Mouse (Mus musculus): ENCODE measurements around the gene Elk4. TPM values are rescaled to one million over a fixed set of nuclear protein-coding genes. Genes with fewer than 3 reads are reported as not detected.

The Elk4 gene
- polyA plus RNA-seq (2012; rRNA removed) (8.8 and 9.1 TPM in 2 replicates), polyA plus RNA-seq (2014; fragmentation: Nextera tagmentation; extraction: Ambion mirVana) (8.9 and 12.0 TPM in 2 replicates)

- Histone ChIP-seq H3K27ac (peak within 1 kb of the TSS; percentile 83), H3K9me3 (ENCODE audit: control insufficient read depth, low read length) (no peaks in the 10 kb centered on the region), H3K9ac (replicated peaks) (peak within 1 kb of the TSS; percentile 91), H3K4me2 (ENCODE audit: low read depth) (peak within 1 kb of the TSS; percentile 86), H3K4me3 (ENCODE audit: insufficient read depth in 1 of 2, low read depth in 2 of 2, low read length in 2 of 2) (peak within 1 kb of the TSS; percentile 80 to 84), H3K4me1 (replicated peaks; ENCODE audit: control insufficient read depth in 2 of 2, insufficient read depth in 2 of 2, low read length in 1 of 2) (peaks cover 10 to 17% of the 10 kb centered on the region in 2 experiments), H3K36me3 (replicated peaks; ENCODE audit: control insufficient read depth, insufficient read depth, low read depth) (no peaks in the 10 kb centered on the region), H3K27me3 (ENCODE audit: control insufficient read depth, insufficient read depth, low read length) (no peaks in the 10 kb centered on the region)
- TF ChIP-seq CTCF (IDR thresholded peaks at IDR 0.05; ENCODE audit: low read depth) = peak; percentile 5; the same call in 1 of the 2 replicates
- TF ChIP-seq EP300 (IDR thresholded peaks at IDR 0.05; ENCODE audit: low read depth) = no peak
- peak; percentile 85 for ATAC-seq (ENCODE audit: insufficient read depth)
- WGBS (ENCODE audit: insufficient replicate concordance) = under 1% methylated on average over 61 of the region's 61 CpGs
- DNase-seq (ENCODE audit: low read depth in 3 of 3, low spot score in 3 of 3) = peak; percentile 71 to 74 (median 71)
Observed at GRCm38 (mm10) chr1:132007282-132007815, at the start of gene Elk4. TSS of gene Elk4 (plus strand) at chr1:132007607.

DNA sequence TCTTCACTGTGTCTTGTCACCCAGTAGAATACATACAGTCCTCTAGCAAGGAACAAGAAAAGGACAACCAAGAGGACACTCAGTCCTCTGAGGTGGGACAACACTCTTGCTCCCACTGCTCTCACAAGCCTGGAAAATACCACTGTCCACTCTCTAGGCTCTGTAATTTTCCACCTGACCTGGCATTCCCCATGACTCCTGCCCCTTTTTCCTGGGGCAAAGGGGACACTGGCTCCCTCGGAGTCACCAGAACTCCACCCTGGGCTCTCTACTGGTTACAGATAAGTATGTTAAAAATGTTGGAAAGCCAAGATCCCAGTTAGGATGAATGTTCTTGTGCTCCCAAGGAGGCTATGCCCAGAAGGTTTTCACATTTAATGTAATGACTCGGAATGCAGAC, 46.4 kb upstream of the Elk4 start:
- 33% methylated on average over 2 of the region's 2 CpGs for WGBS (ENCODE audit: insufficient replicate concordance)
- Histone ChIP-seq H3K27me3 (ENCODE audit: control insufficient read depth, insufficient read depth, low read length) (peaks cover 43% of the 10 kb centered on the region), H3K27ac (no peak overlapping the region)

GRCm38 (mm10) chr1:131962606-131963084, 44.8 kb upstream of the Elk4 start, which contains the start of gene Slc45a3:
TSS of gene Slc45a3 (plus strand) at chr1:131962967.
- Histone ChIP-seq H3K27ac (no peak within 1 kb of the TSS), H3K9ac (replicated peaks) (peak within 1 kb of the TSS; percentile 5; the same call in 1 of the 2 replicates), H3K36me3 (replicated peaks; ENCODE audit: control insufficient read depth, insufficient read depth, low read depth) (no peaks in the 10 kb centered on the region), H3K27me3 (ENCODE audit: control insufficient read depth, insufficient read depth, low read length) (peaks cover 43% of the 10 kb centered on the region), H3K9me3 (ENCODE audit: control insufficient read depth, low read length) (no peaks in the 10 kb centered on the region), H3K4me2 (ENCODE audit: low read depth) (peak within 1 kb of the TSS; percentile 66), H3K4me3 (ENCODE audit: insufficient read depth in 1 of 2, low read depth in 2 of 2, low read length in 2 of 2) (peak within 1 kb of the TSS; percentile 58), H3K4me1 (replicated peaks; ENCODE audit: control insufficient read depth in 2 of 2, insufficient read depth in 2 of 2, low read length in 1 of 2) (peaks cover 0 to 13% of the 10 kb centered on the region in 2 experiments; a peak in 1 of 4 replicates)
- 1% methylated on average over 35 of the region's 35 CpGs for WGBS (ENCODE audit: insufficient replicate concordance)
- DNase-seq (ENCODE audit: low read depth in 3 of 3, low spot score in 3 of 3) (no peak), ATAC-seq (ENCODE audit: insufficient read depth) (peak; percentile 61; the same call in 1 of the 2 replicates)
- no peak for TF ChIP-seq CTCF (IDR thresholded peaks at IDR 0.05; ENCODE audit: low read depth)
- no peak for TF ChIP-seq EP300 (IDR thresholded peaks at IDR 0.05; ENCODE audit: low read depth)

More for the DNA sequence above, 46.4 kb upstream of the Elk4 start:
- TF ChIP-seq CTCF (IDR thresholded peaks at IDR 0.05; ENCODE audit: low read depth) = no peak
- TF ChIP-seq EP300 (IDR thresholded peaks at IDR 0.05; ENCODE audit: low read depth) = no peak
- ATAC-seq (ENCODE audit: insufficient read depth) (no peak), DNase-seq (ENCODE audit: low read depth in 3 of 3, low spot score in 3 of 3) (no peak)
- no peak overlapping the region for H3K4me3 ChIP-seq (ENCODE audit: insufficient read depth in 1 of 2, low read depth in 2 of 2, low read length in 2 of 2)
- peaks cover 0 to 14% of the 10 kb centered on the region in 2 experiments; a peak in 1 of 4 replicates for H3K4me1 ChIP-seq (replicated peaks; ENCODE audit: control insufficient read depth in 2 of 2, insufficient read depth in 2 of 2, low read length in 1 of 2)
- no peak overlapping the region for H3K9ac ChIP-seq (replicated peaks)
- no peaks in the 10 kb centered on the region for H3K36me3 ChIP-seq (replicated peaks; ENCODE audit: control insufficient read depth, insufficient read depth, low read depth)
- H3K9me3 ChIP-seq (ENCODE audit: control insufficient read depth, low read length) = no peaks in the 10 kb centered on the region
- H3K4me2 ChIP-seq (ENCODE audit: low read depth) = no peak overlapping the region

DNA sequence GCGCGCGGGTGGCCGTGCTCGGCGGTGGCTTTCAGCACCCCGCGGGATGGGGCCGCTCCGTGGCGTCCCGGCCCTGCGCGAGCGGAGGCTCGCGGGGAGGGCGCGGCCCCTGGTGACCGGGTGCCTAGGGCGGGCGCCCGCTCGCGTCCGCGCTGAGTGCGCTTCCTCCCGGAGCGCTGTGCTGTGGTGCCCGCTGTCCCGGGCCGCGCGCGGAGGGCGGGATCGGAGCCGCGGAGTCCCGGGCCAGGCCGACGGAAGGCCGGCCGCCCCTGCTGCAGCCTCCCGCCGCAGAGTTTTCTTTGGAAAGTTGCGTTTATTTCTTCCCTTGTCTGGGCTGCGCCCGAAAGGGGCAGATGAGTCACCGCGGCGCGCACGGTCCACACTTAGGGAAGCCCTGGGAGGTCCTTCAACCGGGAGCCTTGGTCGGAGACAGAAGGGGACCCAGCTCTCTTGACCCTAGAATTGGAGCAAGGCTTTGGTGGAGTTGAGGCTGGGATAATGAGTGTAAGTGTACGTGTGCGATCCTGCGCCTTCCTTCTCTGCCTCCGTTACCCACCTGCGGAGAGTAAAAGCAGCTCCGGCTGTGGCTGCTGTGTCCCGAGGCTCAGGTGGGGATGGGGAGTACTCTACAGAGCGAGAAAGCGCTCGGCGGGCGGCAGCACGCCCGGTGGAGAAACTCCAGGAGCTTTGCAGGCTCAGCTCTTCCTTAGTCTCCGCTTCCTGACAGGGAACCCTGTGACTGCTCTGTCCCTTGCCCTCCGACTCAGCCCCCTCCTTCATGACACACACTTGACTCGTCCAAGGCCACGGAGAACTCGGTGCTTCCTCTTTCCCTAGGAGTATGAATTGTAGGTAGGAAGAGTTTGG, 44.1 kb upstream of the Elk4 start:
- Histone ChIP-seq H3K9me3 (ENCODE audit: control insufficient read depth, low read length) (no peaks in the 10 kb centered on the region), H3K36me3 (replicated peaks; ENCODE audit: control insufficient read depth, insufficient read depth, low read depth) (no peaks in the 10 kb centered on the region), H3K27ac (no peak overlapping the region), H3K4me2 (ENCODE audit: low read depth) (peak overlapping the region; percentile 66), H3K27me3 (ENCODE audit: control insufficient read depth, insufficient read depth, low read length) (peaks cover 43% of the 10 kb centered on the region), H3K9ac (replicated peaks) (peak overlapping the region; percentile 5; the same call in 1 of the 2 replicates), H3K4me1 (replicated peaks; ENCODE audit: control insufficient read depth in 2 of 2, insufficient read depth in 2 of 2, low read length in 1 of 2) (peaks cover 0 to 12% of the 10 kb centered on the region in 2 experiments; a peak in 1 of 4 replicates), H3K4me3 (ENCODE audit: insufficient read depth in 1 of 2, low read depth in 2 of 2, low read length in 2 of 2) (peak overlapping the region; percentile 58)
- TF ChIP-seq EP300 (IDR thresholded peaks at IDR 0.05; ENCODE audit: low read depth) = no peak
- DNase-seq (ENCODE audit: low read depth in 3 of 3, low spot score in 3 of 3) = no peak
- peak; percentile 34; the same call in 1 of the 2 replicates for ATAC-seq (ENCODE audit: insufficient read depth)
- under 1% methylated on average over 76 of the region's 76 CpGs for WGBS (ENCODE audit: insufficient replicate concordance)

Measured in liver, embryonic 14.5 days (tissue).